Mouse (Mus musculus): ENCODE data around the gene Dcaf6. TPM values are rescaled to one million over a fixed set of nuclear protein-coding genes. Genes with fewer than 3 reads are reported as not detected.
A peak's percentile ranks its signal among the peaks of the same experiment; 100 is the strongest.

Gene Dcaf6
- polyA plus RNA-seq (2012; ENCODE audit: insufficient read depth, low replicate concordance), result 9.9 and 18.0 TPM in 2 replicates

DNA sequence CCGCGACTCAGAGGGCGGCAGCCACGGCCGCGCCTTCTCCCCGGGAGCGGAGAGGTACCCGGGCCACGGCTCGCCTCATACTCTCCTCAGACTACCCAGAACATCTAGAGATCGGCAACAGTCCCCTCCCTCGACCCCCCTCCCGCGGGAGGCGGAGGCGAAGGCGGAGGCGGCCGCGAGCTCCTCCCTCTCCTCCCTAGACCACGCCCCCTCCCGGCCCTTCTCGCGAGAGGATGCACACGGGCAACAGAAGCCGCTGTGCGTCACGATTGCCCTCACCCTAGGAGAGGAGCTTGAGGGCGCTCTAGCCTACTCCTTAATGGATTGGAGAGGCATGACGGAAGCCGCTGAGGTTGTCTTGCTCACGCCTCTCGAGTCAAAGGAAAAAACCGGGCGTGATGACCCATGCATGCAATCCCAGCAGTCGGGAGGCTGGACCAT lies at the start of gene Dcaf6, which contains the start of gene Mpc2:
TSS of gene Dcaf6 (minus strand) at position 116 of the 441 bp plus-strand sequence.
TSS of gene Mpc2 (plus strand) at position 278 of the 441 bp plus-strand sequence.
- no peaks in the 10 kb centered on the region for H3K9me3 ChIP-seq
- no peak for TF ChIP-seq FLI1 (IDR thresholded peaks at IDR 0.05; ENCODE audit: low read length)
- no peak for TF ChIP-seq GATA1 (IDR thresholded peaks at IDR 0.05; ENCODE audit: borderline replicate concordance, low read length)
- H3K27me3 ChIP-seq (replicated peaks), result no peaks in the 10 kb centered on the region
- H3K4me3 ChIP-seq (replicated peaks), result peak within 1 kb of the TSS; percentile 94
- peaks cover under 1% of the 10 kb centered on the region for H3K36me3 ChIP-seq (replicated peaks; ENCODE audit: low read length)
- peaks cover 27% of the 10 kb centered on the region for H3K4me1 ChIP-seq

DNA sequence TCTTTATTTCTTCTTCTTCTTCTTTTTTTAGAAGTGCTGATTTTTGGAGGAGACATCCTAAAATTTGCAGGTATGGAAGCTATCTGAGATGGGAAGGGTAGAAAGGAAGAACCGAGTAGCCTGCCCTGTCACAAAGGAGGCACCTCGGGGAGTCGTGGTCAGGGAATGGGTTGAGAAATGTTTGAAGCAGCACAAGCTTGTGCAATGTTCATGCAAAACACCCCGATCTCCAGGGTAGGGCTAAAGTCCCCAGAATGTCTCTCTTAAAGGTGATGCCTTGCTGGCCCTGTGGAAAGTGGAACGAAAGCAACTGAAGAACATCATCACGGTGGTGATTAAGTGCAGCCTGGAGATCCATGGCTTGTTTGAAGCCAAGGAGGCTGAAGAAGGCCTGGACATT lies 46.0 kb upstream of the Dcaf6 start:
- TF ChIP-seq GATA1 (IDR thresholded peaks at IDR 0.05; ENCODE audit: borderline replicate concordance, low read length) (no peak), FLI1 (IDR thresholded peaks at IDR 0.05; ENCODE audit: low read length) (no peak)
- no peaks in the 10 kb centered on the region for H3K9me3 ChIP-seq
- peaks cover 20% of the 10 kb centered on the region for H3K4me1 ChIP-seq
- H3K27me3 ChIP-seq (replicated peaks), result peaks cover 2% of the 10 kb centered on the region
- no peak overlapping the region for H3K4me3 ChIP-seq (replicated peaks)
- no peaks in the 10 kb centered on the region for H3K36me3 ChIP-seq (replicated peaks; ENCODE audit: low read length)

DNA sequence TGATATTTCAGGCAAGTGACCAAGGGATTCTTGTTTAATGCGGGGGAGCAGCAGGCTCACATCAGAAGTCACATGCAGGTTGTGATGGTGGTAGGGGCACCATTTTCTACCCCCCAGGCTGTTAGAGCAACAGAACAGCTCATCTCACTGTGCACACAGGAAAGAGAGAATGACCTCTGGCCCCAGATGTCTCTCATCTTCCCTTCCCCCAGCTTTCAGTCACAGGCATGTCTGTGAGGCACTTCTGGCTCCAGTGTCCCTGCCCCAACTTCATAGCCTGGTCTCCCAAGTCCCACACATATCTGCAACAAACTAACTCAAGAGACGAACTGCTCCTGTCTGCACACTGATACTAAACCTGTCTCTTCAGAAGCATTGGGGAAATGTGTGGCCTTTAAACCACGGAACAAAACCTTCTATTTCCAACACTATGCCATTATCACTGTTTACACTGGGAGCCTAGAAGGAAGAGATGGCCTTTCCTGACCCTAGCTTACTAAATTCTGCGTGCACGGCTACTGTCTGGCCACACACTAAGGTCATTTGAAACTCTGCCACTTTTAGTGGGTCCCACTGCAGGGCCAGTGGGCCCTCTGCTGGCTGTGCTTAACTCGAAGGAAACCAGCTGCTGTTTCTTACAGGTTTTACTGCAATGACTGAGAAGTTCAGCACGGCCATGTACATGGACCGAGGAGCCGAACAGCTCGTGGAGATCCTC lies 43.2 kb upstream of the Dcaf6 start:
- TF ChIP-seq GATA1 (IDR thresholded peaks at IDR 0.05; ENCODE audit: borderline replicate concordance, low read length) (no peak), FLI1 (IDR thresholded peaks at IDR 0.05; ENCODE audit: low read length) (no peak)
- Histone ChIP-seq H3K36me3 (replicated peaks; ENCODE audit: low read length) (no peaks in the 10 kb centered on the region), H3K9me3 (no peaks in the 10 kb centered on the region), H3K4me3 (replicated peaks) (no peak overlapping the region), H3K4me1 (peaks cover 20% of the 10 kb centered on the region), H3K27me3 (replicated peaks) (peaks cover 2% of the 10 kb centered on the region)

DNA sequence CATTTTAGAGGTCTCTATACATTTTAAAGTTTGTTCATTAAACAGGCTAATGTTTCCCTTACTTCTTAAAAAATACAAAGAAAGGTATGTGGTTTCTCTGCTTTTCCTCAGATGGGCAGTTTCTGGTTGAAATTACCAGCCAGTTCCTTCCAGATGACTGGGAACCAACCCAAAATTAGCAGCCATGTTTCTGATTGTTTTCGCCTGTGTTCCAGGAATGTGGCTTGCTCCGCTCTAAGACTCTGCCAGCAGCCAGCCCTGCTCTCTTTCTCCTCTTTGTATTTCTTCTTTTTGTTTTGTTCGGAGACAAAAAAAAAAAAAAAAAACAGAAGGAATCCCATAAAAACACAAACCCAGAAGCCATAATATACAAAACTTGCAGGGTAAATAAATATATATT lies 38.6 kb upstream of the Dcaf6 start:
- peaks cover 10% of the 10 kb centered on the region for H3K4me1 ChIP-seq
- no peaks in the 10 kb centered on the region for H3K36me3 ChIP-seq (replicated peaks; ENCODE audit: low read length)
- no peak for TF ChIP-seq FLI1 (IDR thresholded peaks at IDR 0.05; ENCODE audit: low read length)
- no peak for TF ChIP-seq GATA1 (IDR thresholded peaks at IDR 0.05; ENCODE audit: borderline replicate concordance, low read length)
- no peak overlapping the region for H3K4me3 ChIP-seq (replicated peaks)
- no peaks in the 10 kb centered on the region for H3K9me3 ChIP-seq
- peaks cover 10% of the 10 kb centered on the region for H3K27me3 ChIP-seq (replicated peaks)

DNA sequence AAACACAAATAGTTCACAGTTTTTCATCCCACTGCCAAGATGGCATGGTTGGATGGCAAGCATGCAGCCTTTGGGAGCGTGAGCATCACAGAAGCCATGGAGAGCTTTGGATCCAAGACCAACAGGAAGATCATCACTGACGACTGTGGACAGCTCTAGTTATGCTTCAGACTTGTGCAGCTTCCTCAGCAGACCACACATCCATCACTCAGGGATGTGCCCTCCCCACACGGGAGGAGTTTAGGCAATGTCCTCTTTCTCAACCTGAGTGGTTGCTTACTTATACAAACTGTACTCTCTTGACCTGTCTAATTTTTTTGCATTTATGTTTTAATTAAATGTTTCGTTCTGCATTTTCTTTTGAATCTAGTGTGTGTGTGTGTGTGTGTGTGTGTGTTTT lies 28.9 kb upstream of the Dcaf6 start:
- H3K27me3 ChIP-seq (replicated peaks), result peaks cover 4% of the 10 kb centered on the region
- TF ChIP-seq GATA1 (IDR thresholded peaks at IDR 0.05; ENCODE audit: borderline replicate concordance, low read length) (no peak), FLI1 (IDR thresholded peaks at IDR 0.05; ENCODE audit: low read length) (no peak)
- H3K4me3 ChIP-seq (replicated peaks), result peak overlapping the region; percentile 20
- H3K4me1 ChIP-seq, result peaks cover 19% of the 10 kb centered on the region
- no peaks in the 10 kb centered on the region for H3K36me3 ChIP-seq (replicated peaks; ENCODE audit: low read length)
- no peaks in the 10 kb centered on the region for H3K9me3 ChIP-seq

DNA sequence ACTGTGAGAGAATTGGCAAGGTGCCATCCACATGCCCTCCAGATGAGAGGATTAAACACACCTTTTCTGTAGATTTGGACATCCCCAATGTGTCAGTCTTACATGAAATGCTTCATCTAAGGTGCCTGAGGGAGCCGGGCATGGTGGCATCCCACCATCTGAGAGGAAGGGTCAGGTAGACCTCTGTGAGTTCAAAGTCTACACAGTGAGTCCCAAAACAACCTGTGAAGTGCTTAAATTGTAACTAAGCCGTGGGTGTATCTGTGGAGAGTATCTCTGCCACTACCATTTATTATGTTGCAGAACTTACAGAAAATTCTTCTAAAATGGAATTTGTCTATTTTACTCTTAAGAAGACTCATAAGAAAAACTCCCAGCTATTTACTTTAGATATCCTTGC lies 25.8 kb upstream of the Dcaf6 start:
- H3K9me3 ChIP-seq, result no peaks in the 10 kb centered on the region
- peaks cover 19% of the 10 kb centered on the region for H3K4me1 ChIP-seq
- H3K36me3 ChIP-seq (replicated peaks; ENCODE audit: low read length), result peaks cover 17% of the 10 kb centered on the region
- no peak overlapping the region for H3K4me3 ChIP-seq (replicated peaks)
- H3K27me3 ChIP-seq (replicated peaks), result no peaks in the 10 kb centered on the region
- TF ChIP-seq GATA1 (IDR thresholded peaks at IDR 0.05; ENCODE audit: borderline replicate concordance, low read length) (no peak), FLI1 (IDR thresholded peaks at IDR 0.05; ENCODE audit: low read length) (no peak)

DNA sequence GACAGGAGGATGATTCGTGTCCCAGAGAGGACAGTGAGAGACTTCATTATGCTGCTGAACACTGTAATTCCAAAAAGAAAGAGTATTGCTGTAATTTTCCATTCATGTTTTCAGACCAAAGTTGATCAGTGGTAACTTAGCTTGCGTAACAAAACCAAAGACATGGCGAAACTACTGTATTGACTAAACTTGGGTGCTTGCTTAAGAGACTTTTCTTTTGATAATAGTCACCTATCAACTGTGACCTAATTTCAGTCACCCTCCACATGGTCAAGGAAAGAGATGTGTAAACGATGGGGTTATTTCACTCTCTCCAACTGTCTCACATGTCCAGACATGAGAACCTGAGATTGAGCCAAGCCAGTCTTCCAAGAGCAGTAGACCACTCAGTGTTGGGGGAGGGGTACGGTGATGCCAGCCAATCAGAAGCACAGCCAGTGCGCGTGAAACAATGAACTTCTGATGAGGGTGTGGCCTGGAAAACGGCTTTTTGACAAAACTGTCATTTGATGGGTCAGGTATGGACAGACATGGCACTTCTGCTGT lies 24.5 kb upstream of the Dcaf6 start, which contains the start of gene Adcy10:
TSS of gene Adcy10 (plus strand) at position 496 of the 546 bp plus-strand sequence.
- H3K36me3 ChIP-seq (replicated peaks; ENCODE audit: low read length), result peaks cover 30% of the 10 kb centered on the region
- TF ChIP-seq FLI1 (IDR thresholded peaks at IDR 0.05; ENCODE audit: low read length) (no peak), GATA1 (IDR thresholded peaks at IDR 0.05; ENCODE audit: borderline replicate concordance, low read length) (no peak)
- H3K9me3 ChIP-seq, result no peaks in the 10 kb centered on the region
- H3K4me3 ChIP-seq (replicated peaks), result no peak within 1 kb of the TSS
- no peaks in the 10 kb centered on the region for H3K27me3 ChIP-seq (replicated peaks)
- H3K4me1 ChIP-seq, result peaks cover 13% of the 10 kb centered on the region

DNA sequence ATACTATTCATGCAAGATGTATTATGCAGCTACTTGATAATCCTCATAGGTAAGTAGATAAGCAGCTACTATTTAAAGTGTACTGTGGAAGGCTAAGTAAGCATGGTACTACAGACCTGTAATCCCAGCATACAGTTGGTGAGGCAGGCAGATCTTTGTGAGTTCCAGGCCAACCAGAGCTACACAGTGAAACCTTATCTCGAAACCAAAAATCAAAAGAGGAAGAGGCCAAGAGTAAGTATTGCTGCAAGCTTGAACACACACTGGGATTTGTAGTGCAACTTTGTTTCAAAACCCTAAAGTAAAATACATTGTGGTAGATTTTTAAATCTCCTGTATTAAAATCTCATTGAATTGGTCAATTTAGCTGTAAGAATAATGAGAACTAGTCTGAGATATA lies 11.2 kb upstream of the Dcaf6 start:
- H3K27me3 ChIP-seq (replicated peaks), result no peaks in the 10 kb centered on the region
- no peak overlapping the region for H3K4me3 ChIP-seq (replicated peaks)
- no peaks in the 10 kb centered on the region for H3K36me3 ChIP-seq (replicated peaks; ENCODE audit: low read length)
- TF ChIP-seq FLI1 (IDR thresholded peaks at IDR 0.05; ENCODE audit: low read length), result no peak
- no peak for TF ChIP-seq GATA1 (IDR thresholded peaks at IDR 0.05; ENCODE audit: borderline replicate concordance, low read length)
- H3K4me1 ChIP-seq, result peaks cover 10% of the 10 kb centered on the region; the same call in 1 of the 2 replicates
- H3K9me3 ChIP-seq, result no peaks in the 10 kb centered on the region

DNA sequence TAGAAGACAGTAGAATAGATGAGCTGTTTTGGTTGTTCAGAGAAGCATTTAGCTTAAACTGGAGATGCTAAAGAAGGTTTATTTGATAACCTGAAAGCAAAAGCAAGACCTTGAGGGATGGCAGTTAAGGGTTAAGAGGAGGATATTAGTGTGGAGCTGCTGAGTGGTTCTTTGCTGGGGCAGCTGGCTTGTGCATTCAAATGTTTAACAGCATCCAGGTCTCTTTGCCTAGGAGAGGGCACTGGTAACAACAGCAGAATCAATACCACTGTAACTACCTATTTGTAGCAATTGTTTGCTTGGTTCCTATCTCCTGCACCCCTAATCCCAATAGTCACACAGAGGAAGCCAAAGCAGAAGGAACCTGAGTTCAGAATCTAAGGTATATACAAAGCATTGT lies 9.4 kb upstream of the Dcaf6 start:
- TF ChIP-seq FLI1 (IDR thresholded peaks at IDR 0.05; ENCODE audit: low read length) (no peak), GATA1 (IDR thresholded peaks at IDR 0.05; ENCODE audit: borderline replicate concordance, low read length) (no peak)
- Histone ChIP-seq H3K4me3 (replicated peaks) (no peak overlapping the region), H3K4me1 (peaks cover 10% of the 10 kb centered on the region; the same call in 1 of the 2 replicates), H3K36me3 (replicated peaks; ENCODE audit: low read length) (no peaks in the 10 kb centered on the region), H3K9me3 (no peaks in the 10 kb centered on the region), H3K27me3 (replicated peaks) (no peaks in the 10 kb centered on the region)

DNA sequence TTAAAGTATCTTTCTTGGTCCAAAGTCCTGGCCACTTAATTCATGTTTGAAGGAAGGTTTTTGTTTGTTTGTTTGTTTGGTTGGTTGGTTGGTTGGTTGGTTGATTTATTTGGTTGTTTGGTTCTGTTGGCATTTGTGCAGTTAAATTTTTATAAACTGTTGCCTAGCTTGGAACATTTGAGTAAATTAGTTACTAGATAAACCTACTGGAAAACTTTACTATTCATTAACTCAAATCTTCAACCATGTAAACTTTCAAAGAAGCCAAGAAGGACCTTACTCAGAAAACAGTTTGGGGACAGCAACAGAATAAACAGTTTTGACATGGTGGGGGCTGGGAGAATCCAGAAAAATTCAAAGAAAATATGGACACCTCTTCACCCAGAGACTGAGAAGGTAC lies 8.7 kb upstream of the Dcaf6 start:
- no peaks in the 10 kb centered on the region for H3K27me3 ChIP-seq (replicated peaks)
- H3K36me3 ChIP-seq (replicated peaks; ENCODE audit: low read length), result no peaks in the 10 kb centered on the region
- H3K4me1 ChIP-seq, result peaks cover 10% of the 10 kb centered on the region; the same call in 1 of the 2 replicates
- H3K4me3 ChIP-seq (replicated peaks), result no peak overlapping the region
- no peaks in the 10 kb centered on the region for H3K9me3 ChIP-seq
- TF ChIP-seq GATA1 (IDR thresholded peaks at IDR 0.05; ENCODE audit: borderline replicate concordance, low read length) (no peak), FLI1 (IDR thresholded peaks at IDR 0.05; ENCODE audit: low read length) (no peak)

Data from megakaryocyte, embryonic 14.5 days (primary cell).